Mouse (Mus musculus) thymus, postnatal 10 days (tissue): ENCODE data around the gene Arhgdig.
"Not testable (repeated sequence)": the region's sequence is repeated elsewhere in the genome, so short reads cannot be mapped to it uniquely, and the experiment has no call there.

ENCODE experiments used
- DNase-seq, 2 experiments: peaks; one replicate each; pipeline ENCODE4 v3.0.0; 2021; ENCODE audit warnings: low spot score in 2 of 2

Gene Arhgdig

GRCm38 (mm10) chr17:26204766-26205165 is 2.8 kb downstream of the Arhgdig start:
- no peak for DNase-seq

GRCm38 (mm10) chr17:26203321-26203811 is 4.2 kb downstream of the Arhgdig start:
- DNase-seq = peak in 1 of 2 experiments; percentile 19

GRCm38 (mm10) chr17:26202737-26203136 is 4.8 kb downstream of the Arhgdig start, which contains the start of gene Rgs11:
Gene Rgs11, plus strand, starts transcription at chr17:26202951.
- peak; percentile 11 to 31 for DNase-seq

- DNase-seq = no peak
Observed at GRCm38 (mm10) chr17:26201998-26202397, 5.6 kb downstream of the Arhgdig start.

GRCm38 (mm10) chr17:26200831-26201705 is 6.5 kb downstream of the Arhgdig start:
- no peak for DNase-seq

GRCm38 (mm10) chr17:26198892-26199291 is 8.7 kb downstream of the Arhgdig start, which contains the start of gene Pdia2:
Gene Pdia2, minus strand, starts transcription at chr17:26199087.
- no peak for DNase-seq

- DNase-seq = no peak
Observed at GRCm38 (mm10) chr17:26192481-26193190, 14.9 kb downstream of the Arhgdig start.

GRCm38 (mm10) chr17:26191486-26191885 is 16.1 kb downstream of the Arhgdig start:
- not testable (repeated sequence) for DNase-seq

GRCm38 (mm10) chr17:26188091-26188805 is 19.3 kb downstream of the Arhgdig start:
- no peak for DNase-seq

GRCm38 (mm10) chr17:26187592-26187991 is 20.0 kb downstream of the Arhgdig start:
- no peak for DNase-seq

- DNase-seq = no peak
Observed at GRCm38 (mm10) chr17:26181179-26181578, 26.4 kb downstream of the Arhgdig start.

- no peak for DNase-seq
Observed at GRCm38 (mm10) chr17:26178611-26179010, 29.0 kb downstream of the Arhgdig start.

- not testable (repeated sequence) for DNase-seq
Observed at GRCm38 (mm10) chr17:26175248-26175647, 32.3 kb downstream of the Arhgdig start.

- peak; percentile 9 to 28 for DNase-seq
Observed at GRCm38 (mm10) chr17:26168039-26168438, 39.5 kb downstream of the Arhgdig start.

GRCm38 (mm10) chr17:26162736-26163135 is 44.9 kb downstream of the Arhgdig start:
- no peak for DNase-seq

- DNase-seq = no peak
Observed at GRCm38 (mm10) chr17:26151886-26152630, 55.5 kb downstream of the Arhgdig start.
